Mouse (Mus musculus): ENCODE results near the gene Clcn7.
A peak's percentile ranks its signal among the peaks of the same experiment; 100 is the strongest.

Clcn7 gene

DNA sequence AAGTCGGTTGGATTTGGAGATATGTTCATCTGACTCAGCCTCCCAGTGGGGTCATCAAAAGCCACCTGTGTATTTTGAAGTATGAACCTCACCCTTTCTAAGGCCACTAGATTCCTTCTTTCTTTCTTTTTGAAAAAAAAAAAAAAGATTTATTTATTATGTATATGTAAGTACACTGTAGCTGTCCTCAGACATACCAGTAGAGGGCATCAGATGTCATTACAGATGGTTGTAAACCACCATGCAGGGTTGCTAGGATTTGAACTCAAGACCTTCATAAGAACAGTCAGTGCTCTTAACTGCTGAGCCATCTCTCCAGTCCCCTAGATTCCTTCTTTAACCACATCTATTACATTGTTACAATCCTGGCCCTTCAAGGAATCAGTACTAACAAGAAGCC is 3.1 kb upstream of the Clcn7 start:
- no peak for DNase-seq

DNA sequence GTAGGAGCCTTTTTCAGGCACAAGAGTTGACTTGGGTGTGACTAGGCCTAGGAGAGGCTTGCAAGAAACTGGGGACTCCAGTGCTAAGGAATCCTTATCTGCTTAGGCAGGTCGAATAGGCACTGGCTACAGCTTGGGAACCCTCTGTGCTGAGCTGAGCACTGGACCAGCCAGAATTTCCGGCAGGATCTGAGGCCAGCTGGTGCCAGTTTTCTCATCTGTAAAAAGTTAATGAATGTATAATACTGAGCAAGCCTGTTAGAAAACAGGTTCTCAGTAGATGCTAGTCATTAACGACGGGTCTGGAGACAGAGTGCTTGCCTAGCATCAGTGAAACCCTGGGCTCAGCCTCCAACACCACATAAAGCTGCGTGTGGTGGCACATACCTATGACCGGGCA is 2.4 kb downstream of the Clcn7 start:
- peak; percentile 32 for DNase-seq

DNA sequence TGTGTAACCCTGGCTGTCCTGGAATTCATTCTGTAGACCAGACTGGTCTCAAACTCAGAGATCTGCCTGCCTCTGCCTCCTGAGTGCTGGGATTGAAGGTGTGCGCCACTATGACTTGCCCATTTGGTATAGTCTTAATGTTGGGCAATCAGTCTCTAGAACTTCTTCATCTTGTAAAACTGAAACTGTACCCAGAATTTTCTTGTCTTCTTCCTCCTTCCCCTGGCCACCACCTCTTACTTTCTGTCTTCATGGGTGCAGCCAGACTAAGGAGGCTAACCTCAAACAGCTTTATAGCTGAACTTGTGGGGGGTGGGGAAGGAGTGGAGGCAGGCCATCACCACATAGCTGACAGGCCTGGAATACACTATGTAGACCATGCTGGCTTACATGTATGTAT is 5.6 kb downstream of the Clcn7 start:
- DNase-seq = no peak

DNA sequence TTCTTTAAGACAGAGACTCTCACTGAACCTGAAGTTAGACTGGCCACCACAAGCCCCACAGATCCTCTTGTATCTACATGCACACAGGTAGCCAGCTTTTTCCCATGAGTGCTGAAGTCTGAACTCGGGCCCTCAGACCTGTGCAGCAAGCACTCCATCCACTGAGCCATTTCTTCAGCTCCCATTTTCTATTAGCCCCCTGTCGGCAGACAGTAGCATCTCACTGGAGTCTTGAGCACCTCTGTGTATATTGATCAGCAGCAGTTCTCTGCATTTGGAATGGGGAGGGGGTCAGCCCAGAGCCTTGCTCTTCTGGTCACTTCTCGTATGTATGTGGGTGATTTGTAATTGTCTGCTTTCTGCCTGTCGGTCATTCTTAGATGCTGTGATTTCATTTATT is 6.8 kb downstream of the Clcn7 start:
- no peak for DNase-seq

DNA sequence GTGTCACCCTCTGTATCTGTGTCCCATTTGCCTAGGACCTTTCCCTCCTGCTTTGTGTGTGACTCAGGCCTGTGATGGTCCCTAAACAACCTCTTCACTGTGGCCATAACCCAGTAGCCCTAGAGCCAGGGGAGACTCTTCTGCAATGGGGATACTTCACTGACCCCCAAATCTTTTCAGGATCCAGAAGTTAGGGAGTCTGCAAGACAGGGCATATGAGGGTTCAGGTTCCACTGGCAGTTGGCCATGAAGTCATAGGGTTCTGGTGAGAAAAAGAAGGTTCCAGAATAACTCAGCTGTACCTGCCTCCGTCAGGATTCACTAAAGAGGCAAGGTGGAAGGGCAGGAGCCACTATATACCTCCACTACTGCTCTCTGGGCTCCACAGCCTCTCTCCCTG is 29.0 kb downstream of the Clcn7 start, which contains the start of gene Ccdc154:
TSS of gene Ccdc154 (plus strand) at position 301 of the 400 bp plus-strand sequence.
- DNase-seq = no peak

DNA sequence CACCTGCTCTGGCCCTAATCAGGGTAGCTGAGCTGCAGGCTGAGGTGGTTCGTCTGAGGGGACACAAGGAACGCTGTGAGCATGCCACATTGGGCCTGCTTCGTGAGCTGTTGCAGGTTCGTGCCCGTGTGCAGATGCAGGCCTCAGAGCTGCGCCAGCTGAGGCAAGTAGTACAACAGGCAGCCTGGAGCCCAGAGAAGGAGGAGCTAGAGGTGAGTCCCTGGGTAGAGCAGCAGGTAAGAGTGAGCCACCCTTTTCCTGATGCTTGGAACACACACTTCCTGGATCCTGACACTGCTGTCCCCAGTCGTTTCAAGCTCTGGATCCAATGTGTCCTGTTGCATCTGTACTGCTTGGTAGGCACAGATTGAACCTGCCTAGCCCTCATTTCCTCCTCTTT is 30.2 kb downstream of the Clcn7 start:
- DNase-seq = no peak

DNA sequence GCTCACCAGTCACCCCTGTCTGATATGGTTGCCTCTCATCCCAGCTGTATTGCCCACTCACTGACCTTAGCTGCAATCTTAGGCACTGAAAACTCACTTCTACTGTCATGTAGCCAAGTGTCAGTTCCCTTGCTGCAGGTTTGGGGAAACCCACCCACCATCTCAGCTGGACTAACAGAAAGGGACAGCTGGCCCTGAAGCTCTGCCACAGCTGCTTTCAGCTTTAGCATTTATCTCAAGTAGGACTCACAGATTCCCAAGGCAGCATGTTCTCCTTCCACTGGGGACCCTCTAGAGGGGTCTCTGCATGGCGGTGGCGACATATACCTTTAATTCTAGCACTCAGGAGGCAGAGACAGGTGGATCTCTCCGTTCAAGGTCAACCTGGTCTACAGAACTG is 31.6 kb downstream of the Clcn7 start:
- DNase-seq = no peak

DNA sequence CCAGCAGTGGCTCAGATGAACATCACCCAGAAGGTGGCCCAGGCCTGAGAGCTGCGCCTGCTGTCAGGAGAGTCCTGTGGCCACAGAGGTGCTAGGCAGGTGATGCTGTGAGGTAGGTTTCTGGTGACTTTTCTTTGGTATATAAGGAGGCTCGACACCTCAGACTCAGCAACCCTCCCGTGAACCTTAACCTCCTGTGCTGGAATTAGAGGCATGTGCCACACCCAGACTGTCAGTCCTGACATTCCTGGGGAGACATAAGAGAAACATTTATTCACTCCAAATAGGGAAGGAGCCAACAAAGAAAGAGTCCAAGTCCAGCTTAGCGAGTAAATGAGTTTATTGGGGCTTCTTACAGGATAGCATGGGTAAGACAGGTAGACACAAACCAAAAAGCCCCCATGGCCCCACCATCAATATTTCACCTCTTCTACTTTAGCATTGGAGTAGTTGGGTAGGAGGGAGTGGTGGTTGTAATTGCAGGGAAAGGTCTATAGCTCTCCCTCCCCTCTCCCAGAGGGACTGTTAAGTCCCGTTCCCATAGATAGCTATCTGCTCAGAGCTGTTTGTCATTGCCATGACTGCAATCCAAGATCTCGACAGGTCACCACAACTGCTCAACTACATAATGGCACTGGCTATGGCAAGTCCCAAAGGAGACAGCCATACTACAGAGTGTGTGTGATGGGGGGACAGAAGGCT is 32.9 kb downstream of the Clcn7 start:
- DNase-seq = no peak

DNA sequence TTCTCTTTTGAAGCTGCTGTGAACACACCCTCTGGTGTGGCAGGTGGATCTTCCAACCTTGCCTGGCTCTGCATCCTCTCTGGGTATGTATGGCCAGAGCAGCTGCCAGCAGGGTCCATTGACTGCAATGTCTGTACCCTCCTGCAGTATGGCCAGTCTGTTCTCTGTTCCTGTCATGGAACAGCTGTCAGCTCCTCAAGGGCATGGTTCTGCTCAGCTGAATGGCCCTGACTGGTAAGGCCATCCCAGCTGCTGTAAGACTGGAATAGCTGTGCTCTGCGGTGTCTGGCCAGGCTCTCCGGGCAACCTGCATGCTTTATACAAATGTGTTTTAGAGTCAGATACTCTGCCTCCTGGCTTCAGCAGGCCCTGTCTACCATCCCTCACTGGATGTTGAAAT is 36.5 kb downstream of the Clcn7 start:
- DNase-seq = no peak

DNA sequence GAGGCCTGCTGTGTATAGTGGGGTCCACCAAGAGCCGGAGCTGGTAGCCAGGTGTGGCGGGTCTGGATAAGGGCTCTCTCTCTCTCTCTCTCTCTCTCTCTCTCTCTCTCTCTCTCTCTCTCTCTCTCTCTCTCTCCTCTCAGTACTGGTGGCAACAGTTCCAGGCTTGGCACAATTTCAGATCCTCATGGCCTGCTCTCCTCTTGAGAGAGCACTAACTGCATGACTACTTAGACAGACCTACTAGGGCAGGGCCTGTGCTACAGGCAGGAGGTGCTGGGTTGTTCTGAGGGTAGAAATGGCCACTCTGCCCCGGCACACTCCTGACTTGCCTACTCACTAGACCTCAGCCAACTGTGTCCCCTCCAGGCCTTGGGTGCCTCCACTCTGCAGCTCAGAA is 39.4 kb downstream of the Clcn7 start:
- DNase-seq = no peak

DNA sequence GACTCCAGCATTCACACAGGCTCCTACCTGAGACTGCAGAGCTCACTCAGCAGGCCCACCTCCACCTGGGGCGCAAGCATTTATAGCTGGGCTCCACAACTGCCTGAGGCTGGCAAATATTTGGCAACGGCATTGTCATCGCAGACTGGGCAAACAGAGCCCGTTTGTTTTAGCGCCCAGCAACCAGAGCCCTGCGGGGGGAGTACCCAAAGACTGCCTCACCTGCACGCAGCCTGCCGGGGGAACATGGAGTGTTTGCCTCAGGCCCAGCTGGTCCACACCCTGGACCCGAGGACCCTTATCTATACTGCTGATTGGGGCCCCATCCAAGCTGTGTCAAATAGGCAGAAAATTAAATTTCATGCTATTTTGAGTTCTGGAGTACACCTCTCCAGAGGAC is 42.2 kb downstream of the Clcn7 start, which contains the start of gene Gm38655:
TSS of gene Gm38655 (minus strand) at position 61 of the 400 bp plus-strand sequence.
- no peak for DNase-seq

DNA sequence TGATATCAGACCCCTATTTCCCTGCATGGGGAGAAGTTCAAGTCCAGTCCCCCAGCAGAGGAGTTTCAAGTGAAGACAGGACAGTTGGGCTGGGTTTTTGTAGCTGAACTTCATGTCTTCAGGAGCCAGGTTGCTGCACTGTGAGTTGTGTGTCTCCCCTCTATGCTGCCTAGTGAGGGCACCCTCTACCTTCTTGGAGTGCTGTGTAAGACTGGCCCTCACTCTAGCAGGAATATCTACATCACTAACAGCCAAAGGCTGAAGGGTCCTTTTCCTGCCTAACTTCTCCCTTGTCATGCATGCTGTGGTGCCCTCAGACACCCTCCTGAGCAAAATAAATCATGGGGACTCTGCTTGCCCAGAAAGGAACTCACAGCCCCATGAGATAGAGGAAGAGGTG is 50.0 kb downstream of the Clcn7 start:
- DNase-seq = no peak

DNA sequence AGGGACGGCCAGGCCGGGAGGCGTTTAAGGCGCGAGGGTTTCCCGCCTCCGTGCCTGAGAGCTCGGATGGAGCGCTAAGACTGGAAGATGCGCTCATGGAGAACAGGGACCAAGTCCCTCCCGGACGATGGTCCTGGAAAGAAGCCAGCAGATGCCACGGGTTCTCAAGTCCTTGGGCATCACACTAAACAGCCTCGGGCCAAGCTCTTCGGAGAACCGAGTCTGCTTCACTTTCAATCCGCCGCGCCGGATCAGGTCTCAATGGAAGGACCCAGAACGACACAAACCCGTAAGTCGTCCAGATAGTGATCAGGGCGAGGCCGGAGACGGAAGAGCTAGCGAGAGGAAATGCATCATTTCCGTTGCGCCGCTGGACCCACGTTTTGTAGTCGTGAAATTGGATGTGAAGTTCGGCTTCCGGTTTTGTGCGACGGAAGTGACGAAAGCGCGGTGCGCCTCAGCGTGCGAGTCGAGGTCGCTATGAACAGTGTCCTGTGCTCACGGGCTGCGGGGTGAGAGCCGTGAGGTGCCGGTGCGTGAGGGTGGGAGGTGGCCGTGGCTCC is 51.0 kb downstream of the Clcn7 start, which contains the start of gene BC003965:
TSS of gene BC003965 (plus strand) at position 426 of the 563 bp plus-strand sequence.
- peak; percentile 98 for DNase-seq

DNA sequence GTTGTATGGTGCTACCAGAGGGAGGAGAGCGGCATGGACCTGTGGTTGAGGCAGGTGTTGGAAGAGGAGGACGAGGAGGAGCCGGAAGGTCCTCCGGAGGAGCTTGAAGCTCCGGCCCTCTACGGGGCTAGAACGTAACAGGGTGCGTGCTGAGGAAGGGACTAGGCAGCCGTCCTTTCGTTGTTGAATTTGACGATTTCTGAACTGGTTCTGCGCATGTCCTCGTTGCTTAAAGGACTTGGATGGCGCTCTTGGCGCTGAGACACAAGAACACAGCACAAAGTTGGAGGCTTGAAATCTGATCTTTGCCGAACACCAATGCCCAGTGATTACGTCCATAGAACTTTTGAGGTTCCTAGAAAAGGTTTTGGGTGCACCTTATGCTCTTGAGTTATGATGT is 51.8 kb downstream of the Clcn7 start:
- no peak for DNase-seq

DNA sequence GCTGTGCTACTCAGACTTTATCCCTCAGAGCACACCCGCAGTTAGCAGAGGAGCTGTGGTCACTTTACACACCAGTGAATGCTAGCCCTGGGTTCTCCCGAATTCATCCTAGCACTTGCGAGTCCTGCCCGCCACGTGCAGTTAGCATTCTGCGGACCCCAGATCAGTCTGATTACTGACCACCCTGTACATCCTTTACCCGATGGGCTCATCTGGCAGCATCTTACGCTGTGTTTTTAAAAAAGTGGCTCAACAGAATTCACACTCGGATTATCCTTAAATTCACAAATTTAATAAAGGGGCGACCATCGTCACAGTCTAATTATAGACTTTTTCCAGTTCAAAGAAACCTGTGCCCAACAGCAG is 54.6 kb downstream of the Clcn7 start:
- DNase-seq = no peak

DNA sequence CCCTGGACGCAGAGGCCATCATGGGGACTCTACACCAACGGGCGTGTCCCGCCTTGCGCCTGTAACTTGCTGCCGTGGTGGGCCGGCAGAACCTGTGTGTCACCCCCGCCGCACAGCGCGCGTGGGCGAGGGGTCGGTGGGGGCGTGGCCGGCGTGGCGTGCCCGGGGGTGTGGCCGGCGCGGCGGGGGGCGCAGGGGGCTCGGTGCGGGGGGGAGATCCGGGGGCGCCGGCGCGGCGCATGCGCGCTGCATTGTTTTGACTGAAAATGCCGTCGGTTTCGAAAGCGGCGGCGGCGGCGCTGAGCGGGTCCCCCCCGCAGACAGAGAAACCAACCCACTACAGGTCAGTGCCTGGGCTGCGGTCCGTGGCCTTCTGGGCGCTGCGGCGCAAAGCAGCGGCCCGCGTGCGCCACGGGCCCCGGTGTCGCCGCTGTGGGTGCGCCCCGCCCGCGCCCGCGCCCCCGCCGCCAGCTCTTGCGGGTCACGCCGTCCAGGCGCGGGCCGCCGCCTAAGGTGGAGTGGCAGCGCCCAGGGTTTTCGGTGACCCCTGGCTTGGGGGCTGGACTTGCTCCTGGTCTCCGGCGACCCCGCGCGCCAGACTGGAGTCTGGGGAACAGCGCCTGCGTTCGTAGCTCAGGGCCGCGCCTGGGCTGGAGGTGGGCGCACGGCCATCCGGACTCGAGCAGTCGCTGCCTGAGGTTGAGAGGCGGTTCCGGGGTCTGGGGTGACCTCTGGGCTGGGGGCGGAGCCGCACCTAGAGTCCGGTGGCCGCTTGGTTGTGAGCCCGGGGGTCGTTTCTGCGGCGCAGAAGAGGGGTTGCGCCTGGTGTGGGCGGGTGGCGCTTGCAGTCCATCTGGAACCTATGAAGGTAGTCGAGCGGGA is 55.2 kb downstream of the Clcn7 start, which contains the start of gene Unkl:
TSS of gene Unkl (plus strand) at position 248 of the 882 bp plus-strand sequence.
- DNase-seq = peak; percentile 85

DNA sequence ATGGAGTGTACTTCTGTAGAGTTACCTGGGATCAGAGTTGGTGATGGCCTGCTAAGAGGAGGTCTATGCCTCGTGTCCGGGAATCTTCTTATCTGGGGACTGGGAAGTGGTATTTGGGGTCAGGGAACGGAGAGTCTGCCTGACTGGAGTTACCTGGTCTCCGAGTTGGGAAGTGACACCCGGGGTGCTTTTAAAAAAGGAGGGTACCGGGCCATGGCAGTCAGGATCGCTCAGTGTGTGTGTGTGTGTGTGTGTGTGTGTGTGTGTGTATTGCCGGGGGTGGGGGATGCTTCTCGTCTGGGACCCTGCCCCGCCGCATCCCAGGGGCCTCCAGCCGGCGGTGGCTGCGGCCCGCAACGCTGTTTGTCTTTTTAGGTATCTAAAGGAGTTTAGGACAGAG is 55.9 kb downstream of the Clcn7 start:
- DNase-seq = no peak

DNA sequence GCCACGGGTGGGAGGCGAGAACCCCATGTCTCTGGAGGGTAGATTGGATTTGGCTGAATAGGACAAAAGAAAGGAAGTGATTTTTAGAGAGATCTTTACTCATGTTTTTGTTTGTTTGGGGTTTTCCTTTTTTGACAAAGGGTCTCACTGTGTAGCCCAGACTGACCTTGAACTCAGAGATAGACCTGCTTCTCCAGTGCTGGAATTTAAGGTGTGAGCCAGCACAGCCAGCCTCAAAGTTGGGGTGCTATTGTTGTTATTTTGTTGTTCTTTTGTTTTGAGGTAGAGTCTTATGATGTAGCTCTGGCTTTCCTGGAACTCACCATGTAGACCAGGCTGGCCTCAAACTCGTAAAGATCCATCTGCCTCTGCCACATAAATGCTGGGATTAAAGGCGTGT is 69.2 kb downstream of the Clcn7 start:
- no peak for DNase-seq

DNA sequence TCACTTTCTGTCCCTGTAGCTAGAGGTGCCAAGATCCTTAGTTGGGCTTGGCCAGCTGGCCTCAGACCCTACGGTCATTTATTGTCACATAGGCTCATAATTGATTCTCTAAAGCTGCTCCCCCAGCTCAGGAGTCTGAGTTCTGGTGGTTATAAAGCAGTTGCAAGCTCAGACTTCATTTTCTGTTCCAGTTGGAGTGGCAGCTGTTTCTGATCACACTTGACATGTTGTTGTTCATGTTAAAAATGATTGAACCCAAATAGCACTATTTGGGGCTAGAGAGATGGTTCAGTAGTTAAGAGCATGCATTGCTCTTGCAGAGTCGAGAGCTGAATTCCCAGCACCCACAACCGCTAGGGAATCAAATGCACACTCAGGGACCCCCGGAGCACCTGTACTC is 76.8 kb downstream of the Clcn7 start:
- peak; percentile 55 for DNase-seq

DNA sequence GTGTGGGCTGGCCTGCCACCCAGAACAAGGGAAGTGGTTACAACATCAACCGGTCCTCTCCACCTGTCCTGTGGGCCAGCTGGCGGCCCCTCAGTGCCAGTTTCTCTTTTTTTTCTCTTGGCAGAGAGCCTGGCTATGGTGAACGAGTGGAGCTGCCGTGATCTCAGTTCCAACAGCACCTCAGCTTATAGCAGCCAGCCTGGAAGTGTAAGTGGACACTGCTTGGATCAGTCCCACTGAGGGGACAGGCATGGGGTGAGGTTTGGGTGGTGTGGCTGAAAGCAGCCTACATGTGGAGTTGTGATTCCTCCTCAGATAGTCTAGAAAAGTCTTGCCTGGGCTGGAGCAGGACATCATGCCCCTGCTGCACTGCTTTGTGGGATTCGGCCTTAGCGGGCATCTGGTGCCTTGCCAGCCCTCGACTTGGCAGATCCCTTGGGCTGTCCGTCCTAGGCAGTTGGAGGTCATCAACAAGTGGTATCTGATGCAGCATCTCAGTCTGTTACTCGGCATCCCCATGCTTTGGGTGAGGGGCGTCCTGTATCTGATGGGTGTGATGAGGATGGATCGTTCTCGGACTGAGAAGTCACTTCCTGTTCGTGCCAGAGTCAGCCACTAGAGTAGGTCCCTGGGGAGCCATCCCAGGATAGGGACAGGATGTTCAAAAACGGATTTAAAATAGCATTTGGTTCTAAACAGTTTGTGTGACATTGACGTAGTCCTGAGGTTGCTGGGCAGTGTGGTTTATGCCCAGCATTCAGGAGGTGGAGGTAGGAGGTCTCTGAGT is 77.7 kb downstream of the Clcn7 start:
- peak; percentile 79 for DNase-seq

DNA sequence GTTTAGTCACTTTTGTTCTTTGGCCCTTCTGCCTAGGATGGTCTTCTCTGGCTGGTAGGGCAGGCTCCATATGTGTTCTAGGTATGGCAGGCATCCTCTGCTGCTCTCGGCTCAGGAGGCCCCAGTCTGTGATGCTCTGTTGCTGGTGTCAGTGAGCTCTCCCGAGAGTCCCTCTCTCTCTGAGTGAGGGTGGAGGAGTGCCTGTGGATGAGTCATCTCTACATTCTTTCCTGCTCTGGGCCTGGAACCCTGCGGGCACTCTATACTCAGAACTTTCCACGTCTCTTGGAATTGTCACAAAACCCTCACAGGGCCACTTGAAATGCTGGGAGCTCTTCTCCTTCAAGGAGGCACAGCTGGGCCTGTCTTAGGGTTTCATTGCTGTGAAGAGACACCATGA is 78.5 kb downstream of the Clcn7 start:
- no peak for DNase-seq
